Mouse (Mus musculus) limb, embryonic 14.5 days (tissue): ENCODE data around the gene Lhb. TPM values are rescaled to one million over a fixed set of nuclear protein-coding genes. Genes with fewer than 3 reads are reported as not detected.
A peak's percentile ranks its signal among the peaks of the same experiment; 100 is the strongest.

ENCODE experiments used
- ATAC-seq: fragments of 200-750 bp; cut with Nextera tagmentation; 2 replicates; pipeline ENCODE4 v1.8.0; 2017; ENCODE audit warnings: low read depth, moderate number of reproducible peaks, moderate TSS enrichment; ENCODE audit not compliant: low FRiP score
- DNase-seq: peaks from one replicate; pipeline ENCODE4 v3.0.0-alpha.2; 2015; ENCODE audit warnings: low spot score
- H3K27ac ChIP-seq: fragments of 300-500 bp; sonication (generic); replicated peaks from 2 replicates; pipeline ENCODE4 v1.5.1; 2014; ENCODE audit warnings: low read depth, mild to moderate bottlenecking, low read length, moderate library complexity, mixed read lengths
- H3K27me3 ChIP-seq: fragments of 300-500 bp; sonication (generic); 2 replicates; pipeline ENCODE4 v1.6.1; 2014; ENCODE audit warnings: low read length, mixed read lengths; ENCODE audit not compliant: control insufficient read depth, insufficient read depth
- H3K36me3 ChIP-seq: fragments of 300-500 bp; sonication (generic); 2 replicates; pipeline ENCODE4 v1.6.1; 2014; ENCODE audit warnings: mild to moderate bottlenecking, low read length, moderate library complexity, mixed read lengths; ENCODE audit not compliant: control insufficient read depth, insufficient read depth
- H3K4me1 ChIP-seq: fragments of 300-500 bp; sonication (generic); 2 replicates; pipeline ENCODE4 v1.6.1; 2014; ENCODE audit warnings: antibody characterized with exemption, low read length, mixed read lengths; ENCODE audit not compliant: control insufficient read depth, insufficient read depth
- H3K4me2 ChIP-seq: fragments of 300-500 bp; sonication (generic); replicated peaks from 2 replicates; pipeline ENCODE4 v1.6.1; 2014; ENCODE audit warnings: low read depth, mild to moderate bottlenecking, low read length, moderate library complexity; ENCODE audit not compliant: severe bottlenecking
- H3K4me3 ChIP-seq: fragments of 300-500 bp; sonication (generic); replicated peaks from 2 replicates; pipeline ENCODE4 v1.5.1; 2014; ENCODE audit warnings: low read length
- H3K9ac ChIP-seq: fragments of 300-500 bp; sonication (generic); 2 replicates; pipeline ENCODE4 v1.6.1; 2014; ENCODE audit warnings: mild to moderate bottlenecking, low read depth, low read length, moderate library complexity; ENCODE audit not compliant: severe bottlenecking
- H3K9me3 ChIP-seq: fragments of 300-500 bp; sonication (generic); 2 replicates; pipeline ENCODE4 v1.6.1; 2016; ENCODE audit warnings: low read length; ENCODE audit not compliant: control insufficient read depth
- POLR2A ChIP-seq: fragments of 200-500 bp; IDR thresholded peaks from 2 replicates; pipeline ENCODE4 v1.8.0; 2012; ENCODE audit warnings: inconsistent platforms, mild to moderate bottlenecking, moderate library complexity, borderline replicate concordance; ENCODE audit not compliant: insufficient read depth, insufficient read length; ENCODE audit errors: extremely low read depth
- WGBS: fragments of 180-500 bp; shearing (Covaris S2); extraction: QIAGEN DNeasy Blood & Tissue Kit; methylation state at CpG from one replicate; pipeline ENCODE4 v1.1.7; 2014; 5-methylcytosine and 5-hydroxymethylcytosine counted together
- polyA plus RNA-seq, 2 experiments: library from polyadenylated mRNA; depleted of rRNA in 1 of 2; stranded (reverse) in 1 of 2; unstranded in 1 of 2; fragments of >200 nt; fragmentation: Nextera tagmentation in 1 of 2; extraction: Ambion mirVana in 1 of 2; gene quantifications; 2 replicates each; pipeline versions ENCODE4 v1.2.1 to v1.2.3; 2012 to 2014

The Lhb gene
- polyA plus RNA-seq, 2 experiments: 0.50 TPM; not detected in 1

GRCm38 (mm10) chr7:45447325-45447990 lies 26.8 kb downstream of the Lhb start:
- peak; percentile 59 for DNase-seq
- Histone ChIP-seq H3K9me3 (no peaks in the 10 kb centered on the region), H3K4me3 (no peak overlapping the region), H3K27me3 (no peaks in the 10 kb centered on the region), H3K27ac (no peak overlapping the region), H3K9ac (no peak overlapping the region), H3K4me1 (no peaks in the 10 kb centered on the region), H3K36me3 (peaks cover 66% of the 10 kb centered on the region), H3K4me2 (no peak overlapping the region)
- 0 out of 2 replicates have a peak, but pooled peaks have one; percentile 47 for ATAC-seq
- no peak for TF ChIP-seq POLR2A
- 34% methylated on average over 11 of the region's 11 CpGs for WGBS

- TF ChIP-seq POLR2A: no peak
- H3K4me2 ChIP-seq: no peak overlapping the region
- H3K27ac ChIP-seq: no peak overlapping the region
- 83% methylated on average over 1 of the region's 1 CpGs for WGBS
- ATAC-seq: no peak
- peaks cover 59% of the 10 kb centered on the region for H3K36me3 ChIP-seq
- H3K4me3 ChIP-seq: no peak overlapping the region
- H3K4me1 ChIP-seq: no peaks in the 10 kb centered on the region
- H3K9ac ChIP-seq: no peak overlapping the region
- H3K27me3 ChIP-seq: no peaks in the 10 kb centered on the region
- no peak for DNase-seq
- no peaks in the 10 kb centered on the region for H3K9me3 ChIP-seq
Measured at GRCm38 (mm10) chr7:45449974-45450373, 29.4 kb downstream of the Lhb start.

DNA sequence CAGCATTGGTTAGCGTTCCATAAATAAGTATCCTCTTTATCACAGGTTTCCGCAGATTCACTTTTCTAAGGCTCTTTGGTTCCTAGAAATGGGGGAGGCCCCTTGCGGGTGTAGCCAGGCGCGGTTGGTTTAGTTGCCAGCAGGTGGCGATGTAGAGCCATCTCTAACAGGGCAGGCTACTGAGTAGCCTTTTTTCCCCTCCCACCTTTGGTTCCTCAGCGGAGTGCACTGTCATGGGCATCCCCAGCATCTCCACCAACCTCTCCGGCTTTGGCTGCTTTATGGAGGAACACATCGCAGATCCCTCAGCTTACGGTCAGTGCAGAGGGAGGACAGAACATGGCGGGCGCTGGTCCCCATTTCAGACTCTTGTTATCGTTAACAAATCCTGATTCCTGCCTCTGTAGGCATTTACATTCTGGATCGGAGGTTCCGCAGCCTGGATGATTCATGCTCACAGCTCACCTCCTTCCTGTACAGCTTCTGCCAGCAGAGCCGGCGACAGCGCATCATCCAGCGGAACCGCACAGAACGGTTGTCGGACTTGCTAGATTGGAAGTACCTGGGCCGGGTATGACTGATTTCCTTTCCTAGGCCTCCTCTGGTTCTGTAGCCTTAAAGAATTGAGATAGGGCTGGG lies 30.8 kb downstream of the Lhb start:
- Histone ChIP-seq H3K9me3 (no peaks in the 10 kb centered on the region), H3K36me3 (peaks cover 60% of the 10 kb centered on the region), H3K27me3 (no peaks in the 10 kb centered on the region), H3K4me3 (no peak overlapping the region), H3K27ac (no peak overlapping the region), H3K9ac (no peak overlapping the region), H3K4me2 (no peak overlapping the region), H3K4me1 (0 out of 2 replicates have a peak, but pooled peaks cover under 1% of the 10 kb centered on the region)
- TF ChIP-seq POLR2A: no peak
- 54% methylated on average over 23 of the region's 23 CpGs for WGBS
- ATAC-seq: peak; percentile 75
- DNase-seq: peak; percentile 78

DNA sequence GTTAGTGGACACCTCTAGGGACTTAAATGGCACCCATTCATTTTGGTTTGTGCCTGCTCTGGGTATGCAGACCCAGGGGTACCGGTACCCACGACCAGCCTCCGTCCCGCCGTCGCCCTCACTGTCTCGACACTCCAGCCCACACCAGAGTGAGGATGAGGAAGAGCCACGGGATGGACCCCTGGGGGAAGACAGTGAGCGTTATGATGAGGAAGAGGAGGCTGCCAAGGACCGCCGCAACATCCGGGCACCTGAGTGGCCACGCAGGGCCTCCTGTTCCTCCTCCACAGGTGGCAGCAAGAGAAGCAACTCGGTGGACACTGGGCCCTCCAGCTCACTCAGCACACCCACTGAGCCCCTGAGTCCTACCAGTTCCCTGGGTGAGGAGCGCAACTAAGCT lies 34.4 kb downstream of the Lhb start:
- H3K27me3 ChIP-seq: no peaks in the 10 kb centered on the region
- peaks cover 62% of the 10 kb centered on the region for H3K36me3 ChIP-seq
- H3K4me1 ChIP-seq: peaks cover 20% of the 10 kb centered on the region
- no peaks in the 10 kb centered on the region for H3K9me3 ChIP-seq
- H3K4me3 ChIP-seq: no peak overlapping the region
- no peak overlapping the region for H3K4me2 ChIP-seq
- no peak overlapping the region for H3K27ac ChIP-seq
- H3K9ac ChIP-seq: no peak overlapping the region
- ATAC-seq (no peak), DNase-seq (no peak)
- no peak for TF ChIP-seq POLR2A
- 90% methylated on average over 15 of the region's 15 CpGs for WGBS

DNA sequence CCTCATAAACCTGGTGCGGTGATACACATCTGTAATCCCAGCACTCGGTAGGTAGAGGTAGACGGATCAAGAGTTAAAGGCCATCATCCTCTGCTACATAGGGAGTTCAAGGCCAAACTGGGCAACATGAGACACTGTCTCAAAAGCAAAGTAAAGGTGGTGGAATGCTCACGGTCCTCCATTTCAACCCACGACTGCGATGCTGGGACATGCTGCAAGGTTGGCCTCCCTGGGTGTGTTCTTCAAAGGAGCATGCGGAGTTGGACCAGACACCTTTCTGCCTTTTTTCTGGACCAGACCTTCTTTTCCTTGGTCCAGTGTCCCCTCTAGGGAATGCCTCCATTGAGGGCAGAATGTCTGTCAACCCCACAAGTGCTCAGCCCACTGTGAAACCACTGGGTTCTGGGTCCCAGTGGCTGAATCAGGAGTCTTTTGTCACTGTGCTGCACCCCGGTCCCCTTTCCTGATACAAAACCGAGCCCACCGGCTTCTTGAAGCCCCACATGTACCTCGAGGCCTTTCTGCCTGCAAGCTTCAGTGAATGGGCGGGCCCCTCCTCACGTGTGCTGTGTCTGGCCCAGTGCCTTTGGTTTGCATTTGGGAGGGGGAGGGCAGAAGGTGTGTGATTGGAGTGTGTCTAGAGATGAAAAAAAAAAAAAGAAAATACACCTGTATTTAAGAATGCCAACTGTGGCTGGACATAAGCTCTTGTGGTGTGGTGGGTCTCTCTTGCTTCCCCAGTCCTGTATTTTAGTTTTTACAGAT lies 35.5 kb downstream of the Lhb start:
- no peak overlapping the region for H3K4me3 ChIP-seq
- no peak for ATAC-seq
- TF ChIP-seq POLR2A: no peak
- no peaks in the 10 kb centered on the region for H3K27me3 ChIP-seq
- no peaks in the 10 kb centered on the region for H3K9me3 ChIP-seq
- 0 out of 2 replicates have a peak overlapping the region, but pooled peaks have one; percentile 67 for H3K9ac ChIP-seq
- no peak overlapping the region for H3K27ac ChIP-seq
- 0 out of 2 replicates have a peak overlapping the region, but pooled peaks have one; percentile 83 for H3K4me2 ChIP-seq
- H3K36me3 ChIP-seq: peaks cover 62% of the 10 kb centered on the region
- WGBS: 67% methylated on average over 13 of the region's 13 CpGs
- H3K4me1 ChIP-seq: peaks cover 31% of the 10 kb centered on the region
- DNase-seq: no peak
